Mouse (Mus musculus): ENCODE results near the gene Spic.

GRCm38 (mm10) chr10:88626176-88626575 is 58.6 kb downstream of the Spic start:
- TF ChIP-seq CTCF (IDR thresholded peaks at IDR 0.05; ENCODE audit: low read depth, low read length), result no peak
- TF ChIP-seq POLR2A (IDR thresholded peaks at IDR 0.05; ENCODE audit: insufficient read depth, low read length), result no peak

All from ES-Bruce4 (cell line).